Mouse (Mus musculus) erythroblast, embryonic 14.5 days (primary cell): Measurements from ENCODE around the gene Zfhx3. TPM values are rescaled to one million over a fixed set of nuclear protein-coding genes. Genes with fewer than 3 reads are reported as not detected.
A peak's percentile ranks its signal among the peaks of the same experiment; 100 is the strongest.

Source experiments
- H3K27me3 ChIP-seq: 2 replicates; pipeline ENCODE4 v1.6.1; 2012; ENCODE audit warnings: inconsistent platforms; ENCODE audit not compliant: control insufficient read depth
- H3K36me3 ChIP-seq: 2 replicates; pipeline ENCODE4 v1.6.1; 2012; ENCODE audit warnings: mild to moderate bottlenecking, inconsistent platforms; ENCODE audit not compliant: control insufficient read depth
- H3K4me1 ChIP-seq: 2 replicates; pipeline ENCODE4 v1.6.1; 2012; ENCODE audit warnings: inconsistent platforms; ENCODE audit not compliant: control insufficient read depth
- H3K4me3 ChIP-seq: replicated peaks from 2 replicates; pipeline ENCODE3; 2012; ENCODE audit warnings: moderate library complexity, mild to moderate bottlenecking, inconsistent platforms
- H3K9me3 ChIP-seq: 2 replicates; pipeline ENCODE4 v1.6.1; 2012; ENCODE audit warnings: low read length, inconsistent platforms, mixed read lengths; ENCODE audit not compliant: control insufficient read depth
- GATA1 ChIP-seq: IDR thresholded peaks from 2 replicates; pipeline ENCODE4 v1.6.1; 2012; ENCODE audit warnings: low read length, inconsistent platforms, mixed read lengths
- TAL1 ChIP-seq: IDR thresholded peaks from 3 replicates; pipeline ENCODE4 v1.6.1; 2012; ENCODE audit warnings: low read length, inconsistent platforms, mixed read lengths
- polyA plus RNA-seq: library from polyadenylated mRNA; stranded (reverse); fragments of >175 nt; gene quantifications from 2 replicates; pipeline ENCODE4 v1.2.3, GENCODE M21; 2012

Zfhx3 gene
- polyA plus RNA-seq, 1 experiment, result 0.03 TPM

DNA sequence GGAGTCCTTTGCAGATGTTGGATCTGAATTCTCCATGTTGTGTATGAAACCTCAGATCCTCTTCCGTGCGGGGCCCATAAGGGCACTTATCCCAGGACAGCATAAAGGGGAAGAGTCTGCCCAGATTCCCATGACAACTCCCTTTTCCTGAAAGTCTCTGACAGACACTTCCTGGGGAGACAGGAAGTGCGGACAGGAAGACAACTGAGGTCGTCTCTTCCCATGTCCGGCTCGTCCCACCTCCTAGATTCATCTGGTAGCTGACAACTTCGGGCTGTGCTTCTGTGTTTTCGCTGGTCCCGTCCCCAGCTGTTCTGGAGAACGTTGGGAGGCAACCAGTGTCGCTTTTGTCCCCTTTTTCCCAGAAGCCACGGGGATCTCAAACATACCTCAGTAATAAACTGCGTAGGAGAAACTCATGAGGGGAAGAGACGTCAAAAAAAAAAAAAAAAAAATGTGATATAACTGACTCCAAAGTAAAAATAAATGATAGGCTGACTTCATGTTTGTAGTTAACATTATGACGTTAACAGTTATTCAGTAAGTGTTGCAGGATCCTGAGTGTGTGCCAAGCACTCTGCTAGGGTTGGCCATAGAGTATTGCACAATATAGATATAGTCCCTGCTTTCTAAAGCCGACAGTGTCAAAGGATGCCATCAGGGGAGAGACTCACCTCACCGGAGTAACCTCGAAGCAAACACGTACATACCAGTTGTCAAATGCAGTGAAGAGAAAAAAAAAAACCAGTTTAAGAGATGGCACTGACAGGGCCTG is 653.5 kb downstream of the Zfhx3 start:
- no peak for TF ChIP-seq TAL1
- no peak for TF ChIP-seq GATA1
- H3K27me3 ChIP-seq, result no peaks in the 10 kb centered on the region
- H3K9me3 ChIP-seq, result no peaks in the 10 kb centered on the region
- no peaks in the 10 kb centered on the region for H3K36me3 ChIP-seq
- H3K4me3 ChIP-seq, result no peak overlapping the region
- H3K4me1 ChIP-seq, result peaks cover 11% of the 10 kb centered on the region

- TF ChIP-seq GATA1, result no peak
- TF ChIP-seq TAL1, result no peak
- no peaks in the 10 kb centered on the region for H3K9me3 ChIP-seq
Measured at GRCm38 (mm10) chr8:108599003-108599402, 656.6 kb downstream of the Zfhx3 start.

GRCm38 (mm10) chr8:108599558-108599957 is 657.1 kb downstream of the Zfhx3 start:
- Histone ChIP-seq H3K36me3 (no peaks in the 10 kb centered on the region), H3K27me3 (no peaks in the 10 kb centered on the region), H3K4me3 (peak overlapping the region; percentile 26), H3K9me3 (no peaks in the 10 kb centered on the region), H3K4me1 (peaks cover 7% of the 10 kb centered on the region)
- TF ChIP-seq GATA1, result no peak

More at GRCm38 (mm10) chr8:108599003-108599402, 656.6 kb downstream of the Zfhx3 start:
- Histone ChIP-seq H3K4me3 (no peak overlapping the region), H3K4me1 (peaks cover 7% of the 10 kb centered on the region), H3K27me3 (no peaks in the 10 kb centered on the region), H3K36me3 (no peaks in the 10 kb centered on the region)

DNA sequence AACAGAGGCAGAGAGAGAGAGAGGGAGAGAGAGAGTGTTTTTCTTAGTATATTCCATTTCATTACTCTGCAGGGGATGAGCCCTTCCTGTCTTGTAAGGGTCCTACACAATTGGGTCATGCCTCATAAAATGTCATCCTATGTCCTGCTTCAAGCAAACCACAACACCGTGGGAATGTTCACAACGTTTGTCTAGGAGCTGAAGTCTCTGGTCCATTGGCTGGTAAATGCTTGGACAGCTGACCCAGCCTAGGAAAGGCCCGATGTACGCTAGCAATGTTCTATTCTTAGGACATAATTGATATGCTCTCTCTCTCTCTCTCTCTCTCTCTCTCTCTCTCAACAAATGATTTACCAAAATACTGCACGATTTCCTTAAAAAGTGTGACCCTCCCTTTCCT is 666.2 kb downstream of the Zfhx3 start:
- no peak overlapping the region for H3K4me3 ChIP-seq
- TF ChIP-seq GATA1 (no peak), TAL1 (no peak)
- peaks cover 5% of the 10 kb centered on the region for H3K4me1 ChIP-seq
- H3K9me3 ChIP-seq, result no peaks in the 10 kb centered on the region
- no peaks in the 10 kb centered on the region for H3K36me3 ChIP-seq
- no peaks in the 10 kb centered on the region for H3K27me3 ChIP-seq

GRCm38 (mm10) chr8:108609114-108609513 is 666.7 kb downstream of the Zfhx3 start:
- no peak for TF ChIP-seq GATA1
- TF ChIP-seq TAL1, result no peak
- H3K9me3 ChIP-seq, result no peaks in the 10 kb centered on the region
- peaks cover 5% of the 10 kb centered on the region for H3K4me1 ChIP-seq

DNA sequence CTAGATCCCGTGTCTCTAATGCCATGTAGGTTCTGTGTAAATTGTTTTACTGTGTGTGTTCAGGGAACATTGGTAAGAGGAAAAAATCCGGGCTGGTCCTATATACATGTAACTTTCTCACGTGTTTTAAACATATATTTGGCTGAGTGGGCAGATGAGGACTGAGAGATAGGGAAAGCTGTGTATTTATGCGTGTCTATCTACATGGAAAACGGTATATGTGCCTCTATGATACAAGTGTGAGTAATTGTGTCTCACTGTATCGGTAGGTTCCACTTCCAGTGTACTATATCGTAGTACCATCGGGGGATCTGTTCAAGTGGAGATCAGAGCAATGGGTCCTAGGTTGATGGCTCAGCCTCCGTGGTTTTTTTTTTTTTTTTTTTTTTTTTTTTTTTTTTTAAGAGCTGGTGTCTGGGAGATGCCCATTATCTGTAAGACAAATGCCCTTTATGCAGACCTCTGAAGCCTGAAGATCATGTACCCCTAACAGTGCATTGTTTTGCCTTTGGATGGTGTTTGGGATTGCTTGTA is 668.8 kb downstream of the Zfhx3 start:
- TF ChIP-seq TAL1, result no peak; the same call in 2 of the 3 replicates
- no peak for TF ChIP-seq GATA1
- Histone ChIP-seq H3K9me3 (no peaks in the 10 kb centered on the region), H3K4me3 (no peak overlapping the region), H3K4me1 (peaks cover 5% of the 10 kb centered on the region), H3K27me3 (no peaks in the 10 kb centered on the region), H3K36me3 (no peaks in the 10 kb centered on the region)

More at GRCm38 (mm10) chr8:108609114-108609513, 666.7 kb downstream of the Zfhx3 start:
- H3K27me3 ChIP-seq, result no peaks in the 10 kb centered on the region
- H3K36me3 ChIP-seq, result no peaks in the 10 kb centered on the region
- no peak overlapping the region for H3K4me3 ChIP-seq

GRCm38 (mm10) chr8:108611792-108612413 is 669.5 kb downstream of the Zfhx3 start:
- Histone ChIP-seq H3K4me1 (peaks cover 5% of the 10 kb centered on the region), H3K9me3 (no peaks in the 10 kb centered on the region), H3K4me3 (no peak overlapping the region), H3K27me3 (no peaks in the 10 kb centered on the region), H3K36me3 (no peaks in the 10 kb centered on the region)
- TF ChIP-seq TAL1 (no peak), GATA1 (no peak)

- no peaks in the 10 kb centered on the region for H3K9me3 ChIP-seq
- no peak overlapping the region for H3K4me3 ChIP-seq
- no peaks in the 10 kb centered on the region for H3K36me3 ChIP-seq
- H3K27me3 ChIP-seq, result no peaks in the 10 kb centered on the region
- peaks cover 5% of the 10 kb centered on the region for H3K4me1 ChIP-seq
- no peak for TF ChIP-seq TAL1
- TF ChIP-seq GATA1, result no peak
Measured at GRCm38 (mm10) chr8:108612815-108613214, 670.4 kb downstream of the Zfhx3 start.

DNA sequence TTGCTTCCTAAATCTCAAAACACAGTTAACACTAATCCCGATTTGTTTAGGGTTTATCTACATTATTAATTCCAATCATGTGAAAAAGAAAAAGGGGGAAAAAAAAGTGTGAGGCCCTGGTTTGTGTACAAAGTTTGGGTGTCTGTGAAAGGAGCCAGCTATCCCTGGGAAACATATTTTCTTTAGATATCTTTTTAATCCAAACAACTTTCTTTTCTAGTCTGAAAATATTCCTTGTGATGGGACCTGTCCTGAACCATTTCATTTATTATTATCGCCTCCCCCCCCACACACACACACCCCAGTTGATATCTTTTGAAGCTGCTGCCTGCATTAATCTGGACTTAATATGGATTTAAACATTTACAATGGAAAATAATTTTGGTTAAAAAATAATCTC is 670.8 kb downstream of the Zfhx3 start:
- Histone ChIP-seq H3K27me3 (no peaks in the 10 kb centered on the region), H3K4me1 (peaks cover 5% of the 10 kb centered on the region), H3K36me3 (no peaks in the 10 kb centered on the region), H3K9me3 (no peaks in the 10 kb centered on the region), H3K4me3 (no peak overlapping the region)
- no peak for TF ChIP-seq TAL1
- TF ChIP-seq GATA1, result no peak
